Mouse (Mus musculus) embryonic fibroblast, embryonic 13.5 days (primary cell): ENCODE measurements at regions not wholly inside any gene's neighbourhood (a gene's known extent, or its start where the extent isn't known, plus 50 kb on each side); places are given as distances from the start of the nearest gene placed in this dataset.

ENCODE experiments used
- H3K27ac ChIP-seq: 2 replicates; pipeline ENCODE4 v1.5.1; 2012; ENCODE audit warnings: low read length, control low read depth, inconsistent platforms; ENCODE audit not compliant: insufficient read depth
- H3K4me1 ChIP-seq: 2 replicates; pipeline ENCODE4 v1.6.1; 2011; ENCODE audit warnings: low read length; ENCODE audit not compliant: control insufficient read depth, insufficient read depth
- H3K4me3 ChIP-seq: 2 replicates; pipeline ENCODE4 v1.5.1; 2011; ENCODE audit warnings: mild to moderate bottlenecking, control low read depth, low read length; ENCODE audit not compliant: insufficient read depth
- CTCF ChIP-seq: IDR thresholded peaks from 2 replicates; pipeline ENCODE4 v1.5.1; 2011; ENCODE audit warnings: mild to moderate bottlenecking, control low read depth, low read length, moderate library complexity, borderline replicate concordance; ENCODE audit not compliant: insufficient read depth
- POLR2A ChIP-seq: IDR thresholded peaks from 2 replicates; pipeline ENCODE4 v1.6.1; 2011; ENCODE audit warnings: low read depth, mild to moderate bottlenecking, control low read depth, low read length, moderate library complexity

GRCm38 (mm10) chr16:5444785-5445184 lies 189.0 kb upstream of the Eef2kmt start:
- H3K27ac ChIP-seq, result no peak overlapping the region
- no peak for TF ChIP-seq POLR2A
- no peak for TF ChIP-seq CTCF
- no peak overlapping the region for H3K4me3 ChIP-seq
- H3K4me1 ChIP-seq, result no peaks in the 10 kb centered on the region

DNA sequence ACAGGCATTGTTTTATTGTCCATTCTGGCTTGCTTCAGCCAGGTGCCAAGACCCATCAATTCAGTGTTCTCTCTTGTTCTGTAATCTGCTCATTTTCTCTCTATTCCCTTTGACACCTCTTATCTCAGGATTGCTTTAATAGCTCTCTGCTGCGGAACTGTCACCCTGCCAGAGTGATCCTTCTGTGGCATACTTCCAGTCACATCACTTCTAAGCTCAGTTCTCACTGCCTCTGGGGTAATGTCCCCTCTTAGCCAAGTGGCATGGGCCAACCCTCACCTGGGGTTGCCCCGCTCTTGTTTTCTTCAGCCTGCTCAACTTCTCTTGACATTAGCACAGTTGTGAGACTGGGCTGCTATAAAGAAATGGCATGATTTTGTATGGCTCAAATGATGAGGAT lies 183.9 kb upstream of the Eef2kmt start:
- Histone ChIP-seq H3K27ac (no peak overlapping the region), H3K4me1 (no peaks in the 10 kb centered on the region), H3K4me3 (no peak overlapping the region)
- TF ChIP-seq POLR2A (no peak), CTCF (no peak)

DNA sequence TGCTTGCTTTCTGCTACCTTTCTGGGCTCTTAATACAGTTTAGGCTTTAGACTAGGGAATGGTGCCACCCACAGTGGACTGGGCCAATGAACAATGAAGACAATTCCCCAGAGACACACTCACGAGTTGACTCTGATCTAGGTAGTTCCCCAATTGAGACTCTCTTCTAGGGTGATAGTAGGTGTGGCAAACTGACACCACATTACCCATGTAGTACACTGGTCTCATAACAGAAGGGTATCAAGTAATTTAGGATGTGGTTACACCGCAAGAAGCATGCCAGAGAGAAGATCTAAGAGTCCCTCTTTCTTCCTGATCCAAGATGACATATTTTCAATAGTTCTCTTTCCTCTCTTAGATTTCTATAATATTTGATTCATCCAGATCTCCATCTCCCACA lies 182.6 kb upstream of the Eef2kmt start:
- Histone ChIP-seq H3K4me3 (no peak overlapping the region), H3K27ac (no peak overlapping the region), H3K4me1 (no peaks in the 10 kb centered on the region)
- no peak for TF ChIP-seq CTCF
- TF ChIP-seq POLR2A, result no peak

- Histone ChIP-seq H3K27ac (no peak overlapping the region), H3K4me1 (no peaks in the 10 kb centered on the region), H3K4me3 (no peak overlapping the region)
- no peak for TF ChIP-seq POLR2A
- TF ChIP-seq CTCF, result no peak
Measured at GRCm38 (mm10) chr16:5431689-5432088, 175.9 kb upstream of the Eef2kmt start.

DNA sequence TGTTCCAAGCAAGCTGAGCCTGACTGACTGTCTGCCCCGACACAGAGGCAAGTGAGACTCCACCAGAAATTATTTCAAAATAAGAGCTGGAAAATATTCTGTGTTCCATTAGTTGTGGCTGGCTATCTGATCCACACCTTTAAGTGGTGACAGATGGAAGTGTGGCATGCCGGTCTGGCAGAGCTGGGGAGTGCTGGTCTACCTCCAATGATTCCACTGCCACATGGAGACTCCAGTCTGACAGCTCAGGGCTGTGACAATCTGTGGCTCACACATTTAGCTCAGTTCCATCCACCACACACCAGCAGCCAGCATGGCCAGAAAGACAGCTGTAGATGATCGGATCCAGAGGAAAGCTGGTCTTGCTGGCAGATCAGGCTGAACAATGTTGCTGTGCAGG lies 175.3 kb upstream of the Eef2kmt start:
- TF ChIP-seq CTCF (no peak), POLR2A (no peak)
- Histone ChIP-seq H3K4me3 (no peak overlapping the region), H3K27ac (no peak overlapping the region), H3K4me1 (no peaks in the 10 kb centered on the region)

DNA sequence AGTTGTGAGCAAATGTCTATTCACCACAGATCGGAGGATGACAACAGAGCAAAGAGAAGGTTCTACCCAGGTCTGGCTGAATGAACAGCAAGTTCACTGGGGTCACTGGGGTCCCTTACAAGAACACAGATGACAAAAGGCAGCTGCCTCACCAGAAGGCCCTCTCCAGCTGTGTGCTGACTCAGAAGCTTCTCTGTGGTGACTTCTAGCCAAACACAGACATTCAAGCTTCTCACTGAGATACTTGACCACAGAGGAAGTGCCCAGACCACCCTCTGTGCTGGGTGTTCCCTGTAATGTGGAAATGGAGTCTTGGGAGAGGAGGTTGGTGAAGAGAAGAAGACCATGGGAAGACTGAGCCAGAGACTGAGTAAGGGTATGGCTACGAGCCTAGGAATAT lies 173.7 kb upstream of the Eef2kmt start:
- no peak overlapping the region for H3K4me3 ChIP-seq
- no peaks in the 10 kb centered on the region for H3K4me1 ChIP-seq
- no peak overlapping the region for H3K27ac ChIP-seq
- no peak for TF ChIP-seq CTCF
- TF ChIP-seq POLR2A, result no peak

DNA sequence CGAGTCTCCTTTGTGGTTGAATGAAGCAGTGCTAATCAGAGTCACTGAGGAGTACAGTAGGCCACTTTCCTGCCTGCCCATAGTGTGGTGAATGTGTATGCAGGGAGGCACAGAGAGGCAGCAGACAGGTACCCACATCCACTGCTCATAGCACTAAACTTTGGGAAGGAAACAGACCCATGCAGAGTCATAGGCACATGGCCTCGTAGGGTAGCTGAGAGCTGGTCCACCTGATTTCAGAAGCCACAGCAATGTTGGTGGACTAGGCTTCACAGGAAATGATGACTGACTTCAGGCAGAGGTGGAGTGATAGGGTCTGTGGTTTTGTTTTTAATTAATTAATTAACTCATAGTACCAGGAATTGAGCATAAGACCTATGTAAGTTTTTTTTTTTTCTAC lies 170.1 kb upstream of the Eef2kmt start:
- Histone ChIP-seq H3K27ac (no peak overlapping the region), H3K4me1 (no peaks in the 10 kb centered on the region), H3K4me3 (no peak overlapping the region)
- TF ChIP-seq POLR2A (no peak), CTCF (no peak)

DNA sequence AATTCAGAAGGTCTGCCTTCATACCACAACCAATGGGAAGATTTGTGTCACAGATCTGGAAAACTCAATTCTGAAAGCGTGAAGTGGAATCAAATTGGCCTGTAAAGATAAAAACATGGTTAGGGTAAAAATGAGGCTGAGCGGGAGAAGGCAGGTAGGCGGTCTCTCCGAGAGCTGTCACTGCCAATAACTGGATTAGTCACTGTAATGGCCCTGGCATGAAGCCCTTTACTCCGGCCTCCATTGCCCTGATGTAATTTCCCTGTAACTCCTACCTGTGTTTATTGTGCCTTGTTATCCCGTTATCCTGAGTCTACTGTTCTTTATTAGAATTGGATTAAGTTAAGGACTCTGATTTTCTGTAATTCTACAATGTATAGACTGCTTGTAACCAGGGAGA lies 166.3 kb upstream of the Eef2kmt start:
- Histone ChIP-seq H3K4me3 (no peak overlapping the region), H3K27ac (no peak overlapping the region), H3K4me1 (no peaks in the 10 kb centered on the region)
- TF ChIP-seq CTCF (no peak), POLR2A (no peak)

- no peak for TF ChIP-seq CTCF
- TF ChIP-seq POLR2A, result no peak
- no peak overlapping the region for H3K27ac ChIP-seq
- H3K4me1 ChIP-seq, result no peaks in the 10 kb centered on the region
- H3K4me3 ChIP-seq, result no peak overlapping the region
Measured at GRCm38 (mm10) chr16:5421591-5421990, 165.8 kb upstream of the Eef2kmt start.

GRCm38 (mm10) chr16:5419467-5419866 lies 163.7 kb upstream of the Eef2kmt start:
- no peak for TF ChIP-seq CTCF
- no peak for TF ChIP-seq POLR2A
- H3K27ac ChIP-seq, result no peak overlapping the region
- H3K4me3 ChIP-seq, result no peak overlapping the region
- no peaks in the 10 kb centered on the region for H3K4me1 ChIP-seq
